Mouse (Mus musculus): ENCODE measurements at regions not wholly inside any gene's neighbourhood (a gene's known extent, or its start where the extent isn't known, plus 50 kb on each side); places are given as distances from the start of the nearest gene placed in this dataset.
A peak's percentile ranks its signal among the peaks of the same experiment; 100 is the strongest.

DNA sequence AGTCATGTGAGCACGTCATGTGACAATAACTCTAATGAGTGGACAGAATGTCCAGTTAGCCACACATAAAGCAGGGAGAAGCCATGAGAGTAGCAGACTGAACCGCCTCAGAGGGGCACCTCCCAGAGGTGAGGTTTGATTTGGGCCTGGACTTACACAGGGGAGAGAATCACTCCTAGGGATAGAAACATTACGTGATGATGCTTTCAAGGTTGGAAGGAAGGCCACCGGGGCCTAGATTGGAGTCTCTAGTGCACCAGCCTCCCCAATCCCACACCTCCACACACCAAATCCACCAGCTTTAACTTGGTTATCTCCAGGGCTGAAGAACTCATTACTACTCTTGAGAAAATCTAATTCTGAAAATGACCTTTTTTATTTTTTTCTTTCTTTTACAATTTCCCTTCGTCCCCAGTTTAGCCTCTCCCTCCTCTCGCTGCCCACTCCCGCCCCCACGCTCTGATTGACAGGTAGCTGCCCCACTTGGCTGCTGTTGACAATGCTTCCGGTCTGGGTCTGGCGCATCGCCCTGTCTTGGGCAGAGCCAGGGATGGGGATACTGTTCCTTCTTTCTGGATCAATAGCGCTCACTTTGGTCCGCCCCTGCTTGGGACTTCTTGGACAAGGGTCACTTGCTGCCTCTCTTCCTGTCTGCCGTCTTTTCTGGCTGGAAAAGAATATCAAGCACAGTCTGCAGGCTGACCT lies 87.8 kb upstream of the Mvb12b start:
- Histone ChIP-seq H3K4me1 (replicated peaks; ENCODE audit: control insufficient read depth, insufficient read depth, low read length) (peaks cover 4% of the 10 kb centered on the region; the same call in 1 of the 2 replicates), H3K4me3 (ENCODE audit: control insufficient read depth, insufficient read depth, low read length) (no peak overlapping the region), H3K36me3 (ENCODE audit: control insufficient read depth, insufficient read depth, low read length) (no peaks in the 10 kb centered on the region), H3K27ac (ENCODE audit: control insufficient read depth, insufficient read depth, low read length) (no peak overlapping the region), H3K27me3 (ENCODE audit: control insufficient read depth, insufficient read depth, low read length) (no peaks in the 10 kb centered on the region)
- no peak for DNase-seq
- WGBS: 89% methylated on average over 14 of the region's 14 CpGs
- TF ChIP-seq POLR2A (IDR thresholded peaks at IDR 0.05; ENCODE audit: control insufficient read depth, extremely low read depth, insufficient read depth, low read length, poor library complexity): no peak
- no peak for TF ChIP-seq CTCF (IDR thresholded peaks at IDR 0.05; ENCODE audit: borderline replicate concordance, control insufficient read depth, extremely low read depth, insufficient read depth, low read length, poor library complexity)

DNA sequence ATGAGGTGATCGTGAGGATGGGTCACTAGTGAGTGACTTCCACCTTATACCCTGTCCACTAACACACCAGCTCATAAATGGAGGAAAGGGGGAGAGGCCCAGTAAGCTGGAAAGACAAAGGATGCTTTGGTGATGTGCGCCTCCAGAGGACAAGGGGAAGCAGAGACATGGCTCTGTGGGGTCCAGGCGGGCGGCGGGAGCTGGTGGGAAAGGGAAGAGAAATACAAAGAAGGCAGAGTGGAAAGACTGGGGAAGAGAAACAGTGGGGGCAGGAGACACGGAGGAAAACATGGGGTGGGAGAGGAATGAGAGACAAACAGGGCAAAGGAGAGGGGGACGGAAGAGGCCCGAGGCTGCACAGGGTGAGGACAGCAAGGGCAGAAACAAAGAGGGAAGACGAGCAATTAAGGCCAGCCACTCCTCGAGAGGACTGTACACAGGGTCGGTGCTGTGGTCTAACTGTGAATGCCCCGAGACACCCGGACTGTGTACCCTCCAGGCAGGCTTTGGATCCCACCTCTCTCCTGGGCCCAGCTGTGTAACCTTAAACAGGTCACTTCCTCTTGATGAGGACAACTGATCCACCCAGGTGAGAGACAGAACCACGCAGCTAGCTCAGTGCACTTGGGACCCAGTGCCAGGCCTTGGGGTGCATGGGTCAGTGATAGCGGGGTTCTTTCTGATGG lies 87.1 kb upstream of the Mvb12b start:
- no peak for DNase-seq
- WGBS: 95% methylated on average over 15 of the region's 15 CpGs
- Histone ChIP-seq H3K27me3 (ENCODE audit: control insufficient read depth, insufficient read depth, low read length) (no peaks in the 10 kb centered on the region), H3K36me3 (ENCODE audit: control insufficient read depth, insufficient read depth, low read length) (no peaks in the 10 kb centered on the region), H3K27ac (ENCODE audit: control insufficient read depth, insufficient read depth, low read length) (no peak overlapping the region), H3K4me1 (replicated peaks; ENCODE audit: control insufficient read depth, insufficient read depth, low read length) (peaks cover 4% of the 10 kb centered on the region; the same call in 1 of the 2 replicates), H3K4me3 (ENCODE audit: control insufficient read depth, insufficient read depth, low read length) (no peak overlapping the region)
- no peak for TF ChIP-seq CTCF (IDR thresholded peaks at IDR 0.05; ENCODE audit: borderline replicate concordance, control insufficient read depth, extremely low read depth, insufficient read depth, low read length, poor library complexity)
- no peak for TF ChIP-seq POLR2A (IDR thresholded peaks at IDR 0.05; ENCODE audit: control insufficient read depth, extremely low read depth, insufficient read depth, low read length, poor library complexity)

DNA sequence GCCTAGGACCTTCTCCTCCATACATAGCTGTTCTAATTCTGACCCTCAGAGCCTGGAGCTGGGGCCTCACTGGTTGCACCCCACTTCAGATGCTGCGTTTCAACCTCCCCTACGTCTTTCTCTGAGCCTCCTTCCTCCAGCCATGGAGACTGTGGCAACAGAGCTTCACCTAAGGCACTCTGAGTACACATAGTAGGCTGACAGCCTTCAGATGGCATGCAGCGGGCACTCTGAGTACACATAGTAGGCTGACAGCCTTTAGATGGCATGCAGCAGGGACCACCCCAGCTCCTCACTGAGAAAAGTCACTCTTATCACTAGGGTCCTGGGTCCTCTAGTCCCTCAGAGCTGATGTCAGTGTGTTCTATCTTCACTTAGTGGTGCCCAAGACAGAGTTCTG lies 86.3 kb upstream of the Mvb12b start:
- DNase-seq: no peak
- no peak overlapping the region for H3K4me3 ChIP-seq (ENCODE audit: control insufficient read depth, insufficient read depth, low read length)
- no peak overlapping the region for H3K27ac ChIP-seq (ENCODE audit: control insufficient read depth, insufficient read depth, low read length)
- WGBS: 96% methylated on average over 3 of the region's 3 CpGs
- TF ChIP-seq POLR2A (IDR thresholded peaks at IDR 0.05; ENCODE audit: control insufficient read depth, extremely low read depth, insufficient read depth, low read length, poor library complexity) (no peak), CTCF (IDR thresholded peaks at IDR 0.05; ENCODE audit: borderline replicate concordance, control insufficient read depth, extremely low read depth, insufficient read depth, low read length, poor library complexity) (no peak)
- H3K36me3 ChIP-seq (ENCODE audit: control insufficient read depth, insufficient read depth, low read length): no peaks in the 10 kb centered on the region
- peaks cover 4% of the 10 kb centered on the region; the same call in 1 of the 2 replicates for H3K4me1 ChIP-seq (replicated peaks; ENCODE audit: control insufficient read depth, insufficient read depth, low read length)
- no peaks in the 10 kb centered on the region for H3K27me3 ChIP-seq (ENCODE audit: control insufficient read depth, insufficient read depth, low read length)

DNA sequence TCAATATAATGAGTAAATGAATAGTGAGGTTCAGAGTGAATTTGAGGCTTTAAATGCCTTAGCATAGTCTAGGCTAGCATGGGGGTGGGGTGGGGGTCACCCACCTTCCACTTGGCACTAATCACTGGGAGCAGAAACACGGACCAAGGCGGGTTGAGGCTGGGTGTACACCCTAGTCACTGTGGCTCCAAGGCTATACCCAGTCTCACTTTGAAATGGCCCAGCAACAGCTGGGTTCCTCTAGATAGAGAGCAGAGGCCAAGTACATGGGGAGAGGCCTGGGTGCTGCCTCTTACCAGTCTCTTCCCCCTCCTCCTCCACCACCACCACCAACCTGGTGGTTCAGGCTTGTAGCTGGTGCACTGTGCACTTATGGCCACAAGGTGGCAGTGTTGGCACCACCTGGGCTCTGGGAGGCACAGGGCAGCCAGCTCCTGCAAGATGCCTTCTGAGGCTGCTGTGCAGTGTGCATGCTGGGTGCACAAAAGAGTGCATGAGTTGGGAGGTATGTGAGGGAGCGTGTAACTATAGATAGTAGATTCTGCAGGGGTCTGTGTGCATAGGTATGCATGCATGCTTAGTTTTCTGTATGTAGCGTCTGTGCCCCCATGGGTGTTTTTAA lies 85.6 kb upstream of the Mvb12b start:
- peak; percentile 81 for DNase-seq
- Histone ChIP-seq H3K27me3 (ENCODE audit: control insufficient read depth, insufficient read depth, low read length) (no peaks in the 10 kb centered on the region), H3K4me3 (ENCODE audit: control insufficient read depth, insufficient read depth, low read length) (no peak overlapping the region), H3K27ac (ENCODE audit: control insufficient read depth, insufficient read depth, low read length) (no peak overlapping the region), H3K36me3 (ENCODE audit: control insufficient read depth, insufficient read depth, low read length) (no peaks in the 10 kb centered on the region), H3K4me1 (replicated peaks; ENCODE audit: control insufficient read depth, insufficient read depth, low read length) (peaks cover 4% of the 10 kb centered on the region; the same call in 1 of the 2 replicates)
- 80% methylated on average over 4 of the region's 4 CpGs for WGBS
- TF ChIP-seq POLR2A (IDR thresholded peaks at IDR 0.05; ENCODE audit: control insufficient read depth, extremely low read depth, insufficient read depth, low read length, poor library complexity) (no peak), CTCF (IDR thresholded peaks at IDR 0.05; ENCODE audit: borderline replicate concordance, control insufficient read depth, extremely low read depth, insufficient read depth, low read length, poor library complexity) (peak; percentile 99)

DNA sequence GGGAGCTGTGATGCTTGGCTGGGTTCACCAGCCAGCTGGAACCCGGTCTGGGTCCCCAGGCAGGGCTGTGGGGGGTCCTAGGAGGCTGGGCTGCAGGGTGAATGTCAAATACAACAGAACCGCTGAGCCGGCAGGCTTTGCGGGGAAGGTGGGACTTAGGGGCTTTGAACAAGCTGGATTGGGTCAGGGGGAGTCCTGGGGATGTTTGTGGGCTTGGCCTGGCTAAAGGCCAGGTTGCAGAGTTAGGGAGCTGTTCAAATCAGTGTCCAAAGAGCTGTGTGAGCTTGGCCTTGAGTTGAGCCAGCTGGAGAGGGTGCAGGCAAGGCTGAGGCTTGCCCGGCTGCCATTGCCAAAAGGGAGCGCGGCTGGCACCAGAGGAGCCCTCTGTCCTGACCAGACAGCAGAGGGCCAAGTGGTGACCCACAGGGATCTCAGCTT lies 79.3 kb upstream of the Mvb12b start:
- TF ChIP-seq CTCF (IDR thresholded peaks at IDR 0.05; ENCODE audit: borderline replicate concordance, control insufficient read depth, extremely low read depth, insufficient read depth, low read length, poor library complexity) (no peak), POLR2A (IDR thresholded peaks at IDR 0.05; ENCODE audit: control insufficient read depth, extremely low read depth, insufficient read depth, low read length, poor library complexity) (no peak)
- WGBS: 91% methylated on average over 7 of the region's 7 CpGs
- Histone ChIP-seq H3K4me3 (ENCODE audit: control insufficient read depth, insufficient read depth, low read length) (no peak overlapping the region), H3K27ac (ENCODE audit: control insufficient read depth, insufficient read depth, low read length) (no peak overlapping the region), H3K27me3 (ENCODE audit: control insufficient read depth, insufficient read depth, low read length) (no peaks in the 10 kb centered on the region), H3K4me1 (replicated peaks; ENCODE audit: control insufficient read depth, insufficient read depth, low read length) (no peaks in the 10 kb centered on the region), H3K36me3 (ENCODE audit: control insufficient read depth, insufficient read depth, low read length) (no peaks in the 10 kb centered on the region)
- DNase-seq: no peak

DNA sequence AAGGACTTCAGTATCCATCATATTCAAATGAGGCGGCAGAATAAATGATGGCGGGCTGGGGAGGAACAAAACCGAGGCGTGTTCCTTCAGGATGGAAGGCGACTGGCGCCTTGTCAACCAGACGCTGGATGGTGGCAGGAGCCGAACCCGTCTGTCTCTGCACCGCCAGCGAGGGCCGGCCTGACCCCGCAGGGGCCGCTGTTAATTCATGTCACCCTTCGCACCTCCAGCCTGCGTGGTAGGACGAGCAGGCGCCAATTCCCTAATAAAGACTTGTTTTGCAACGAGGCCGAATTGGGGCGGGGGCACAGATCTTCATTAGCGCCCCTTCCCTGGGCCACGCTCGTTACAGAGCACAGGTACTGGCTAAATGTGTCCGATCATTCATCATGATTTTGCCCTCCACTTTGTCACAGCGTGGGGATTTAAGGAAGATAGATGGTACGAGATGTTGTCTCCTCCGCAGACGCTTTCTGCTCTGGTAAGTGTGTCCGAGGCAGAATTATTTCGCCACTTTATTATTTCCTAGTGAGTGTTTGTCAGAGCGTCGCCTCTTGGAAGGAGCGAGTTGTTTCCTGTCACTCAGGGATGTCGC lies 78.7 kb upstream of the Mvb12b start:
- Histone ChIP-seq H3K4me1 (replicated peaks; ENCODE audit: control insufficient read depth, insufficient read depth, low read length) (no peaks in the 10 kb centered on the region), H3K4me3 (ENCODE audit: control insufficient read depth, insufficient read depth, low read length) (no peak overlapping the region), H3K27ac (ENCODE audit: control insufficient read depth, insufficient read depth, low read length) (no peak overlapping the region), H3K27me3 (ENCODE audit: control insufficient read depth, insufficient read depth, low read length) (no peaks in the 10 kb centered on the region), H3K36me3 (ENCODE audit: control insufficient read depth, insufficient read depth, low read length) (no peaks in the 10 kb centered on the region)
- DNase-seq: no peak
- 90% methylated on average over 35 of the region's 35 CpGs for WGBS
- TF ChIP-seq CTCF (IDR thresholded peaks at IDR 0.05; ENCODE audit: borderline replicate concordance, control insufficient read depth, extremely low read depth, insufficient read depth, low read length, poor library complexity) (no peak), POLR2A (IDR thresholded peaks at IDR 0.05; ENCODE audit: control insufficient read depth, extremely low read depth, insufficient read depth, low read length, poor library complexity) (no peak)

All from thymus, adult 2 months (tissue).